Mouse (Mus musculus) lung, postnatal 0 days (tissue): ENCODE data around the gene Mindy1. TPM values are rescaled to one million over a fixed set of nuclear protein-coding genes. Genes with fewer than 3 reads are reported as not detected.
A peak's percentile ranks its signal among the peaks of the same experiment; 100 is the strongest.

Experiments
- ATAC-seq: fragments of 200-750 bp; cut with Nextera tagmentation; 2 replicates; pipeline ENCODE4 v1.8.0; 2017; ENCODE audit warnings: moderate library complexity
- DNase-seq: peaks from one replicate; pipeline ENCODE4 v3.0.0-alpha.2; 2016; ENCODE audit warnings: low spot score
- H3K27ac ChIP-seq: fragments of 300-500 bp; sonication (generic); 2 replicates; pipeline ENCODE4 v1.5.1; 2014; ENCODE audit warnings: antibody characterized with exemption, mild to moderate bottlenecking, low read length, mixed read lengths
- H3K27me3 ChIP-seq: fragments of 300-500 bp; sonication (generic); replicated peaks from 2 replicates; pipeline ENCODE4 v1.6.1; 2014; ENCODE audit warnings: low read length, mixed read lengths; ENCODE audit not compliant: insufficient read depth
- H3K36me3 ChIP-seq: fragments of 300-500 bp; sonication (generic); 2 replicates; pipeline ENCODE4 v1.6.1; 2014; ENCODE audit warnings: low read length, mixed read lengths; ENCODE audit not compliant: insufficient read depth
- H3K4me1 ChIP-seq: fragments of 300-500 bp; sonication (generic); 2 replicates; pipeline ENCODE4 v1.6.1; 2014; ENCODE audit warnings: antibody characterized with exemption, low read depth, low read length, mixed read lengths; ENCODE audit not compliant: insufficient read depth
- H3K4me2 ChIP-seq: fragments of 300-500 bp; sonication (generic); replicated peaks from 2 replicates; pipeline ENCODE4 v1.6.1; 2014; ENCODE audit warnings: low read depth, mild to moderate bottlenecking, low read length, moderate library complexity, mixed read lengths
- H3K4me3 ChIP-seq: fragments of 300-500 bp; sonication (generic); 2 replicates; pipeline ENCODE4 v1.5.1; 2014; ENCODE audit warnings: low read depth, low read length
- H3K9ac ChIP-seq: fragments of 300-500 bp; sonication (generic); replicated peaks from 2 replicates; pipeline ENCODE4 v1.6.1; 2014; ENCODE audit warnings: low read depth, mild to moderate bottlenecking
- H3K9me3 ChIP-seq: fragments of 300-500 bp; sonication (generic); 2 replicates; pipeline ENCODE4 v1.6.1; 2016; ENCODE audit warnings: low read length, mixed read lengths
- CTCF ChIP-seq: IDR thresholded peaks from 2 replicates; pipeline ENCODE4 v1.5.1; 2016; ENCODE audit warnings: antibody characterized with exemption, mild to moderate bottlenecking
- EP300 ChIP-seq: IDR thresholded peaks from 2 replicates; pipeline ENCODE4 v1.6.1; 2016; ENCODE audit warnings: antibody characterized with exemption, mild to moderate bottlenecking, control low read depth
- WGBS: fragments of 180-500 bp; shearing (Covaris S2); extraction: QIAGEN DNeasy Blood & Tissue Kit; methylation state at CpG from one replicate; pipeline ENCODE4 v1.1.7; 2014; 5-methylcytosine and 5-hydroxymethylcytosine counted together
- polyA plus RNA-seq: library from polyadenylated mRNA; unstranded; fragments of >200 nt; fragmentation: Nextera tagmentation; extraction: Ambion mirVana; gene quantifications from 2 replicates; pipeline ENCODE4 v1.2.1, GENCODE M21; 2015

Mindy1 gene
- polyA plus RNA-seq, 1 experiment from 2014 or later = 68.0 TPM

- H3K9ac ChIP-seq = no peak overlapping the region
- no peak for TF ChIP-seq EP300
- TF ChIP-seq CTCF = no peak
- no peaks in the 10 kb centered on the region for H3K27me3 ChIP-seq
- no peaks in the 10 kb centered on the region for H3K9me3 ChIP-seq
- H3K27ac ChIP-seq = no peak overlapping the region
- H3K36me3 ChIP-seq = no peaks in the 10 kb centered on the region
- H3K4me1 ChIP-seq = no peaks in the 10 kb centered on the region
- H3K4me3 ChIP-seq = no peak overlapping the region
- DNase-seq (no peak), ATAC-seq (no peak)
- no peak overlapping the region for H3K4me2 ChIP-seq
- WGBS = 69% methylated on average over 6 of the region's 6 CpGs
These were observed 6.0 kb upstream of the Mindy1 start for GRCm38 (mm10) chr3:95275161-95275560.

GRCm38 (mm10) chr3:95276428-95276934 lies 4.7 kb upstream of the Mindy1 start:
- no peak overlapping the region for H3K4me3 ChIP-seq
- no peak overlapping the region for H3K9ac ChIP-seq
- H3K4me1 ChIP-seq = no peaks in the 10 kb centered on the region
- H3K9me3 ChIP-seq = no peaks in the 10 kb centered on the region
- TF ChIP-seq CTCF = no peak
- no peaks in the 10 kb centered on the region for H3K36me3 ChIP-seq
- H3K27me3 ChIP-seq = no peaks in the 10 kb centered on the region
- no peak for ATAC-seq
- H3K4me2 ChIP-seq = no peak overlapping the region
- WGBS = 62% methylated on average over 5 of the region's 5 CpGs
- DNase-seq = peak; percentile 4
- H3K27ac ChIP-seq = no peak overlapping the region

- Histone ChIP-seq H3K4me2 (no peak overlapping the region), H3K9ac (no peak overlapping the region)
- no peak for ATAC-seq
These were observed 4.0 kb upstream of the Mindy1 start for GRCm38 (mm10) chr3:95277149-95277551.

GRCm38 (mm10) chr3:95280747-95281146 lies 398 bp upstream of the Mindy1 start:
- Histone ChIP-seq H3K27ac (peak overlapping the region; percentile 94), H3K9ac (peak overlapping the region; percentile 66; the same call in 1 of the 2 replicates), H3K4me2 (peak overlapping the region; percentile 74), H3K27me3 (no peaks in the 10 kb centered on the region), H3K4me1 (peaks cover 11% of the 10 kb centered on the region; the same call in 1 of the 2 replicates), H3K36me3 (no peaks in the 10 kb centered on the region), H3K4me3 (peak overlapping the region; percentile 77), H3K9me3 (no peaks in the 10 kb centered on the region)
- DNase-seq (peak; percentile 67), ATAC-seq (no peak)
- WGBS = 12% methylated on average over 8 of the region's 8 CpGs
- TF ChIP-seq CTCF = no peak
- TF ChIP-seq EP300 = peak; percentile 70; the same call in 1 of the 2 replicates

More at GRCm38 (mm10) chr3:95277149-95277551, 4.0 kb upstream of the Mindy1 start:
- no peak overlapping the region for H3K27ac ChIP-seq
- no peaks in the 10 kb centered on the region for H3K9me3 ChIP-seq
- H3K27me3 ChIP-seq = no peaks in the 10 kb centered on the region
- no peak for TF ChIP-seq EP300
- no peak for TF ChIP-seq CTCF
- no peaks in the 10 kb centered on the region for H3K4me1 ChIP-seq
- no peak overlapping the region for H3K4me3 ChIP-seq
- no peaks in the 10 kb centered on the region for H3K36me3 ChIP-seq
- DNase-seq = peak; percentile 4
- 85% methylated on average over 1 of the region's 1 CpGs for WGBS

- ATAC-seq (peak; percentile 58), DNase-seq (peak; percentile 95)
- Histone ChIP-seq H3K9me3 (no peaks in the 10 kb centered on the region), H3K36me3 (0 out of 2 replicates have a peak, but pooled peaks cover under 1% of the 10 kb centered on the region), H3K27me3 (no peaks in the 10 kb centered on the region), H3K4me2 (peak overlapping the region; percentile 74), H3K27ac (peak overlapping the region; percentile 99), H3K4me1 (peaks cover 19% of the 10 kb centered on the region; the same call in 1 of the 2 replicates), H3K4me3 (peak overlapping the region; percentile 77), H3K9ac (peak overlapping the region; percentile 86)
- under 1% methylated on average over 11 of the region's 11 CpGs for WGBS
- TF ChIP-seq CTCF (no peak), EP300 (peak; percentile 73)
These were observed 1.3 kb downstream of the Mindy1 start for GRCm38 (mm10) chr3:95282381-95282864.

- H3K27ac ChIP-seq = peak overlapping the region; percentile 99
- ATAC-seq (peak; percentile 78), DNase-seq (peak; percentile 93)
- no peaks in the 10 kb centered on the region for H3K27me3 ChIP-seq
- under 1% methylated on average over 50 of the region's 51 CpGs for WGBS
- peak overlapping the region; percentile 77 for H3K4me3 ChIP-seq
- peaks cover 19% of the 10 kb centered on the region; the same call in 1 of the 2 replicates for H3K4me1 ChIP-seq
- H3K9ac ChIP-seq = peak overlapping the region; percentile 86
- H3K4me2 ChIP-seq = peak overlapping the region; percentile 74
- TF ChIP-seq CTCF = peak; percentile 64
- TF ChIP-seq EP300 = no peak; the same call in 1 of the 2 replicates
- no peaks in the 10 kb centered on the region for H3K9me3 ChIP-seq
- peaks cover 6% of the 10 kb centered on the region; the same call in 1 of the 2 replicates for H3K36me3 ChIP-seq
These were observed 1.9 kb downstream of the Mindy1 start for GRCm38 (mm10) chr3:95282865-95283588.
